Mouse (Mus musculus) kidney, embryonic 14.5 days (tissue): Measurements from ENCODE around the gene Ugt1a9. TPM values are rescaled to one million over a fixed set of nuclear protein-coding genes. Genes with fewer than 3 reads are reported as not detected.

ENCODE experiments used
- ATAC-seq: fragments of 200-750 bp; cut with Nextera tagmentation; 2 replicates; pipeline ENCODE4 v1.8.0; 2017; ENCODE audit warnings: moderate number of reproducible peaks, mild to moderate bottlenecking, moderate TSS enrichment, moderate library complexity; ENCODE audit not compliant: low FRiP score, low TSS enrichment
- H3K27ac ChIP-seq: fragments of 300-500 bp; sonication (generic); 2 replicates; pipeline ENCODE4 v1.5.1; 2014; ENCODE audit warnings: low read depth, mild to moderate bottlenecking, low read length, moderate library complexity, mixed read lengths
- H3K27me3 ChIP-seq: fragments of 300-500 bp; sonication (generic); 2 replicates; pipeline ENCODE4 v1.6.1; 2014; ENCODE audit warnings: mild to moderate bottlenecking, low read length; ENCODE audit not compliant: control insufficient read depth, insufficient read depth
- H3K36me3 ChIP-seq: fragments of 300-500 bp; sonication (generic); 2 replicates; pipeline ENCODE4 v1.6.1; 2014; ENCODE audit warnings: low read length, mixed read lengths; ENCODE audit not compliant: control insufficient read depth, insufficient read depth
- H3K4me1 ChIP-seq: fragments of 300-500 bp; sonication (generic); 2 replicates; pipeline ENCODE4 v1.6.1; 2014; ENCODE audit warnings: low read length, mixed read lengths; ENCODE audit not compliant: control insufficient read depth, insufficient read depth
- H3K4me2 ChIP-seq: fragments of 300-500 bp; sonication (generic); replicated peaks from 2 replicates; pipeline ENCODE4 v1.6.1; 2014; ENCODE audit warnings: low read depth, mild to moderate bottlenecking, low read length
- H3K4me3 ChIP-seq: fragments of 300-500 bp; sonication (generic); 2 replicates; pipeline ENCODE4 v1.5.1; 2014; ENCODE audit warnings: mild to moderate bottlenecking, low read length
- H3K9ac ChIP-seq: fragments of 300-500 bp; sonication (generic); 2 replicates; pipeline ENCODE4 v1.6.1; 2014; ENCODE audit warnings: low read depth, mild to moderate bottlenecking, low read length, moderate library complexity
- H3K9me3 ChIP-seq: fragments of 300-500 bp; sonication (generic); 2 replicates; pipeline ENCODE4 v1.6.1; 2016; ENCODE audit warnings: low read length; ENCODE audit not compliant: control insufficient read depth
- WGBS: fragments of 180-500 bp; shearing (Covaris S2); extraction: QIAGEN DNeasy Blood & Tissue Kit; methylation state at CpG from one replicate; pipeline ENCODE4 v1.1.7; 2014; 5-methylcytosine and 5-hydroxymethylcytosine counted together
- polyA plus RNA-seq: library from polyadenylated mRNA; unstranded; fragments of >200 nt; fragmentation: Nextera tagmentation; extraction: Ambion mirVana; gene quantifications from 2 replicates; pipeline ENCODE4 v1.2.1, GENCODE M21; 2014

The Ugt1a9 gene
- polyA plus RNA-seq, 1 experiment from 2014 or later: 2.5 TPM

- H3K4me3 ChIP-seq: no peak overlapping the region
- no peak for ATAC-seq
- no peaks in the 10 kb centered on the region for H3K36me3 ChIP-seq
- no peaks in the 10 kb centered on the region for H3K27me3 ChIP-seq
- peaks cover 95% of the 10 kb centered on the region for H3K9me3 ChIP-seq
- H3K4me2 ChIP-seq: no peak overlapping the region
- H3K4me1 ChIP-seq: no peaks in the 10 kb centered on the region
- 67% methylated on average over 7 of the region's 7 CpGs for WGBS
- no peak overlapping the region for H3K27ac ChIP-seq
- H3K9ac ChIP-seq: no peak overlapping the region
Observed at GRCm38 (mm10) chr1:88231803-88232499, 161.4 kb downstream of the Ugt1a9 start.

- H3K9me3 ChIP-seq: peaks cover 95% of the 10 kb centered on the region
- no peaks in the 10 kb centered on the region for H3K27me3 ChIP-seq
- H3K27ac ChIP-seq: no peak overlapping the region
- no peaks in the 10 kb centered on the region for H3K36me3 ChIP-seq
- H3K4me2 ChIP-seq: no peak overlapping the region
- no peaks in the 10 kb centered on the region for H3K4me1 ChIP-seq
- H3K9ac ChIP-seq: no peak overlapping the region
- no peak overlapping the region for H3K4me3 ChIP-seq
- WGBS: 57% methylated on average over 3 of the region's 3 CpGs
- ATAC-seq: no peak
Observed at GRCm38 (mm10) chr1:88232664-88233380, 162.2 kb downstream of the Ugt1a9 start.

GRCm38 (mm10) chr1:88233421-88234247 is 163.0 kb downstream of the Ugt1a9 start:
- no peak for ATAC-seq

GRCm38 (mm10) chr1:88234248-88234610 is 163.6 kb downstream of the Ugt1a9 start:
- Histone ChIP-seq H3K4me1 (no peaks in the 10 kb centered on the region), H3K27ac (no peak overlapping the region), H3K36me3 (no peaks in the 10 kb centered on the region), H3K4me3 (no peak overlapping the region), H3K9me3 (peaks cover 95% of the 10 kb centered on the region), H3K9ac (no peak overlapping the region), H3K27me3 (no peaks in the 10 kb centered on the region), H3K4me2 (no peak overlapping the region)
- WGBS: 65% methylated on average over 4 of the region's 4 CpGs
- no peak for ATAC-seq

More at GRCm38 (mm10) chr1:88233421-88234247, 163.0 kb downstream of the Ugt1a9 start:
- Histone ChIP-seq H3K27ac (no peak overlapping the region), H3K27me3 (no peaks in the 10 kb centered on the region), H3K4me1 (no peaks in the 10 kb centered on the region), H3K9me3 (peaks cover 95% of the 10 kb centered on the region), H3K9ac (no peak overlapping the region), H3K4me2 (no peak overlapping the region), H3K36me3 (no peaks in the 10 kb centered on the region), H3K4me3 (no peak overlapping the region)
- WGBS: 72% methylated on average over 14 of the region's 14 CpGs

- H3K27me3 ChIP-seq: no peaks in the 10 kb centered on the region
- no peak overlapping the region for H3K9ac ChIP-seq
- H3K4me3 ChIP-seq: no peak overlapping the region
- no peak overlapping the region for H3K4me2 ChIP-seq
- H3K4me1 ChIP-seq: no peaks in the 10 kb centered on the region
- no peak for ATAC-seq
- WGBS: 45% methylated on average over 5 of the region's 5 CpGs
- peaks cover 96% of the 10 kb centered on the region for H3K9me3 ChIP-seq
- no peak overlapping the region for H3K27ac ChIP-seq
- H3K36me3 ChIP-seq: no peaks in the 10 kb centered on the region
Observed at GRCm38 (mm10) chr1:88234646-88235045, 164.0 kb downstream of the Ugt1a9 start.

GRCm38 (mm10) chr1:88235046-88235893 is 164.7 kb downstream of the Ugt1a9 start:
- no peak overlapping the region for H3K4me2 ChIP-seq
- no peak overlapping the region for H3K4me3 ChIP-seq
- no peaks in the 10 kb centered on the region for H3K36me3 ChIP-seq
- H3K27ac ChIP-seq: no peak overlapping the region
- WGBS: 67% methylated on average over 11 of the region's 11 CpGs
- H3K4me1 ChIP-seq: no peaks in the 10 kb centered on the region
- peaks cover 96% of the 10 kb centered on the region for H3K9me3 ChIP-seq
- ATAC-seq: no peak
- no peaks in the 10 kb centered on the region for H3K27me3 ChIP-seq
- no peak overlapping the region for H3K9ac ChIP-seq

GRCm38 (mm10) chr1:88235894-88236415 is 165.4 kb downstream of the Ugt1a9 start:
- no peaks in the 10 kb centered on the region for H3K27me3 ChIP-seq
- no peaks in the 10 kb centered on the region for H3K36me3 ChIP-seq
- H3K4me1 ChIP-seq: no peaks in the 10 kb centered on the region
- H3K4me3 ChIP-seq: no peak overlapping the region
- H3K27ac ChIP-seq: no peak overlapping the region
- WGBS: 61% methylated on average over 4 of the region's 4 CpGs
- peaks cover 96% of the 10 kb centered on the region for H3K9me3 ChIP-seq
- H3K4me2 ChIP-seq: no peak overlapping the region
- H3K9ac ChIP-seq: no peak overlapping the region
- no peak for ATAC-seq

GRCm38 (mm10) chr1:88237311-88237710 is 166.7 kb downstream of the Ugt1a9 start:
- no peak overlapping the region for H3K4me2 ChIP-seq
- 78% methylated on average over 5 of the region's 5 CpGs for WGBS
- H3K4me3 ChIP-seq: no peak overlapping the region
- no peak overlapping the region for H3K9ac ChIP-seq
- no peak for ATAC-seq
- H3K36me3 ChIP-seq: no peaks in the 10 kb centered on the region
- no peak overlapping the region for H3K27ac ChIP-seq
- no peaks in the 10 kb centered on the region for H3K4me1 ChIP-seq
- no peaks in the 10 kb centered on the region for H3K27me3 ChIP-seq
- H3K9me3 ChIP-seq: peaks cover 89% of the 10 kb centered on the region
